Mouse (Mus musculus): ENCODE results near the gene H2-K1. TPM values are rescaled to one million over a fixed set of nuclear protein-coding genes. Genes with fewer than 3 reads are reported as not detected.
"Not testable (repeated sequence)": the region's sequence is repeated elsewhere in the genome, so short reads cannot be mapped to it uniquely, and the experiment has no call there.

The H2-K1 gene
- polyA plus RNA-seq, 1 experiment from 2014 or later = 100 TPM

GRCm38 (mm10) chr17:34023678-34024077 lies 23.5 kb upstream of the H2-K1 start:
- peaks cover 18% of the 10 kb centered on the region for H3K36me3 ChIP-seq (ENCODE audit: control insufficient read depth, insufficient read depth)
- peak overlapping the region; percentile 90 for H3K4me3 ChIP-seq (ENCODE audit: low read length)
- H3K9me3 ChIP-seq (replicated peaks; ENCODE audit: control insufficient read depth, low read length) = peaks cover 9% of the 10 kb centered on the region
- H3K27ac ChIP-seq (ENCODE audit: low read length) = no peak overlapping the region; the same call in 1 of the 2 replicates
- 59% methylated on average over 9 of the region's 9 CpGs for WGBS
- peak overlapping the region; percentile 96 for H3K9ac ChIP-seq (ENCODE audit: low read length)
- no peaks in the 10 kb centered on the region for H3K27me3 ChIP-seq (ENCODE audit: control insufficient read depth, insufficient read depth, low read length)
- peak overlapping the region; percentile 97 for H3K4me2 ChIP-seq (ENCODE audit: low read depth, low read length)
- no peak for ATAC-seq (replicated peaks; ENCODE audit: extremely low read depth, insufficient read depth, low FRiP score)
- peaks cover 30% of the 10 kb centered on the region for H3K4me1 ChIP-seq (ENCODE audit: control insufficient read depth, insufficient read depth, low read length)

DNA sequence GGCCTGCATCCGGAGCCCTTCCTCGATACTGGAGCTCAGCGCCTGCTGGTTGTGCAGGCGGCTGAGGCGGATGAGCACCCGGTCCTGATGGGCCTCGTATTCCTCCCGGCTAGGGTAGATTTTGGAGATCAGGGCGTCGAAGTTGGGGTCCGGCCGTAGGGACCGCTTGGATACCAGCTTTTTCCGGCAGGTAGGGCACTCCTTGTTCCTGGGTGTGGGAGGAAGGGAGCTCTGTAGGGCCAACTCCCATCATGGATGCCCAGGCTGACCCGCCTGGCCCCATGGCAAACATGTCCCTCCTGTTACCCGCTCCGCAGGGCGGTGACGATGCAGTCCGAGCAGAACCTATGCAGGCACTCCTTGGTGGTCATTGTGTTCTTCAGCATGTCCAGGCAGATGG lies 22.8 kb upstream of the H2-K1 start:
- Histone ChIP-seq H3K9me3 (replicated peaks; ENCODE audit: control insufficient read depth, low read length) (peaks cover 9% of the 10 kb centered on the region), H3K27me3 (ENCODE audit: control insufficient read depth, insufficient read depth, low read length) (no peaks in the 10 kb centered on the region), H3K4me2 (ENCODE audit: low read depth, low read length) (no peak overlapping the region), H3K27ac (ENCODE audit: low read length) (no peak overlapping the region), H3K4me3 (ENCODE audit: low read length) (no peak overlapping the region), H3K4me1 (ENCODE audit: control insufficient read depth, insufficient read depth, low read length) (peaks cover 24% of the 10 kb centered on the region), H3K36me3 (ENCODE audit: control insufficient read depth, insufficient read depth) (peaks cover 13% of the 10 kb centered on the region), H3K9ac (ENCODE audit: low read length) (no peak overlapping the region)
- WGBS = 95% methylated on average over 20 of the region's 20 CpGs
- ATAC-seq (replicated peaks; ENCODE audit: extremely low read depth, insufficient read depth, low FRiP score) = no peak

- H3K4me2 ChIP-seq (ENCODE audit: low read depth, low read length) = no peak overlapping the region
- peaks cover 9% of the 10 kb centered on the region for H3K9me3 ChIP-seq (replicated peaks; ENCODE audit: control insufficient read depth, low read length)
- H3K36me3 ChIP-seq (ENCODE audit: control insufficient read depth, insufficient read depth) = peaks cover 13% of the 10 kb centered on the region
- H3K4me3 ChIP-seq (ENCODE audit: low read length) = no peak overlapping the region
- no peak overlapping the region for H3K9ac ChIP-seq (ENCODE audit: low read length)
- no peaks in the 10 kb centered on the region for H3K27me3 ChIP-seq (ENCODE audit: control insufficient read depth, insufficient read depth, low read length)
- ATAC-seq (replicated peaks; ENCODE audit: extremely low read depth, insufficient read depth, low FRiP score) = no peak
- no peak overlapping the region for H3K27ac ChIP-seq (ENCODE audit: low read length)
- WGBS = 91% methylated on average over 14 of the region's 14 CpGs
- H3K4me1 ChIP-seq (ENCODE audit: control insufficient read depth, insufficient read depth, low read length) = peaks cover 23% of the 10 kb centered on the region
Observed at GRCm38 (mm10) chr17:34022414-34022783, 22.3 kb upstream of the H2-K1 start.

- Histone ChIP-seq H3K27me3 (ENCODE audit: control insufficient read depth, insufficient read depth, low read length) (no peaks in the 10 kb centered on the region), H3K9ac (ENCODE audit: low read length) (no peak overlapping the region), H3K4me2 (ENCODE audit: low read depth, low read length) (no peak overlapping the region), H3K36me3 (ENCODE audit: control insufficient read depth, insufficient read depth) (peaks cover 13% of the 10 kb centered on the region), H3K4me1 (ENCODE audit: control insufficient read depth, insufficient read depth, low read length) (peaks cover 17% of the 10 kb centered on the region), H3K27ac (ENCODE audit: low read length) (no peak overlapping the region), H3K9me3 (replicated peaks; ENCODE audit: control insufficient read depth, low read length) (peaks cover 9% of the 10 kb centered on the region), H3K4me3 (ENCODE audit: low read length) (no peak overlapping the region)
- ATAC-seq (replicated peaks; ENCODE audit: extremely low read depth, insufficient read depth, low FRiP score) = no peak
- 94% methylated on average over 23 of the region's 23 CpGs for WGBS
Observed at GRCm38 (mm10) chr17:34021539-34022413, 21.6 kb upstream of the H2-K1 start.

GRCm38 (mm10) chr17:34013436-34013835 lies 13.3 kb upstream of the H2-K1 start:
- Histone ChIP-seq H3K9me3 (replicated peaks; ENCODE audit: control insufficient read depth, low read length) (no peaks in the 10 kb centered on the region), H3K9ac (ENCODE audit: low read length) (no peak overlapping the region), H3K27me3 (ENCODE audit: control insufficient read depth, insufficient read depth, low read length) (no peaks in the 10 kb centered on the region), H3K4me2 (ENCODE audit: low read depth, low read length) (no peak overlapping the region), H3K36me3 (ENCODE audit: control insufficient read depth, insufficient read depth) (no peaks in the 10 kb centered on the region), H3K4me1 (ENCODE audit: control insufficient read depth, insufficient read depth, low read length) (no peaks in the 10 kb centered on the region), H3K27ac (ENCODE audit: low read length) (no peak overlapping the region), H3K4me3 (ENCODE audit: low read length) (no peak overlapping the region)
- ATAC-seq (replicated peaks; ENCODE audit: extremely low read depth, insufficient read depth, low FRiP score) = no peak
- 85% methylated on average over 8 of the region's 8 CpGs for WGBS

DNA sequence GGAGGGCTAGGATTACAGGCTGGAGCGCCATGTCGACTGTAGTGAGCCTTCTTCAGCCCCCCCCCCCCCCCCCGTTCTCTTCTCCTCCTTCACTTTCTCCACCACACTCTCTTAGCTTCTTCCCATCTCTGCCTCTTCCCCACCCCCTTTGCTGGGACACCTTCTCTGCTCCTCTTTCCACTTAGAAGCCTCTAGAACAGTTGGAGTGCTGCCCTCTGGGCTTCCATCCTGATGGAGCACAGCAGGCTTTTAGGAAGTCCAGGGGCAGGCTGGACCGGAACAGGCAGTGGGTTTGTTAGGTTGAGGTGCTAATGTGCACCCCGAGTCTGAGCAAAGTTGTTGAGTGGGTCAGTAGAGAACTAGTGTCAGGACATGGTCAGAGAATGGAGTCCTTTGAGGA lies 10.0 kb upstream of the H2-K1 start:
- WGBS = 68% methylated on average over 5 of the region's 5 CpGs
- Histone ChIP-seq H3K9me3 (replicated peaks; ENCODE audit: control insufficient read depth, low read length) (no peaks in the 10 kb centered on the region), H3K27me3 (ENCODE audit: control insufficient read depth, insufficient read depth, low read length) (0 out of 2 replicates have a peak, but pooled peaks cover 2% of the 10 kb centered on the region), H3K9ac (ENCODE audit: low read length) (no peak overlapping the region), H3K36me3 (ENCODE audit: control insufficient read depth, insufficient read depth) (no peaks in the 10 kb centered on the region), H3K4me1 (ENCODE audit: control insufficient read depth, insufficient read depth, low read length) (no peaks in the 10 kb centered on the region), H3K4me2 (ENCODE audit: low read depth, low read length) (no peak overlapping the region), H3K27ac (ENCODE audit: low read length) (no peak overlapping the region), H3K4me3 (ENCODE audit: low read length) (no peak overlapping the region)
- no peak for ATAC-seq (replicated peaks; ENCODE audit: extremely low read depth, insufficient read depth, low FRiP score)

DNA sequence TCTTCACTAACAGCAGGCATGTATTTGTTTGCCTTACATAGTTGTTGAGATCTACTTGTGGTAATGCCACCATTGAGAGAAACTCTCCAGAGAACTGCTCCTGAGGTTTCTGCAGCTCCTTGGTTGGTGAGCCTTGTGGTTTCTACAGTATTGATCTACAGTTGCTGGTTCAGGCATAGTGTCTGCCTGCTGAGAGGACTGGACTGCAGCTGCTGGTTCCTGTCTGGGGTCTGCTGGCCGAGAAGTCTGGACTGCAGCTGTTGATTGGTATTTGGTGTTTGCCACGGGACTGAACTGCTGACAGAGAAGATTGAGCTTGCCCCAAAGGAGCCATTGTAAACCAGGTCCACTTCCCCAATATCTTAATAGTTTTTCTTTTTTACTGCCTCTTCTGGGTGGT lies 6.4 kb upstream of the H2-K1 start:
- H3K4me3 ChIP-seq (ENCODE audit: low read length) = no peak overlapping the region
- 0 out of 2 replicates have a peak, but pooled peaks cover 2% of the 10 kb centered on the region for H3K27me3 ChIP-seq (ENCODE audit: control insufficient read depth, insufficient read depth, low read length)
- H3K36me3 ChIP-seq (ENCODE audit: control insufficient read depth, insufficient read depth) = no peaks in the 10 kb centered on the region
- H3K9me3 ChIP-seq (replicated peaks; ENCODE audit: control insufficient read depth, low read length) = no peaks in the 10 kb centered on the region
- 38% methylated on average over 2 of the region's 2 CpGs for WGBS
- H3K9ac ChIP-seq (ENCODE audit: low read length) = no peak overlapping the region
- H3K27ac ChIP-seq (ENCODE audit: low read length) = no peak overlapping the region
- H3K4me1 ChIP-seq (ENCODE audit: control insufficient read depth, insufficient read depth, low read length) = no peaks in the 10 kb centered on the region
- H3K4me2 ChIP-seq (ENCODE audit: low read depth, low read length) = no peak overlapping the region
- no peak for ATAC-seq (replicated peaks; ENCODE audit: extremely low read depth, insufficient read depth, low FRiP score)

- no peak overlapping the region for H3K9ac ChIP-seq (ENCODE audit: low read length)
- 4% methylated on average over 5 of the region's 5 CpGs for WGBS
Observed at GRCm38 (mm10) chr17:34003426-34003825, 3.3 kb upstream of the H2-K1 start.

DNA sequence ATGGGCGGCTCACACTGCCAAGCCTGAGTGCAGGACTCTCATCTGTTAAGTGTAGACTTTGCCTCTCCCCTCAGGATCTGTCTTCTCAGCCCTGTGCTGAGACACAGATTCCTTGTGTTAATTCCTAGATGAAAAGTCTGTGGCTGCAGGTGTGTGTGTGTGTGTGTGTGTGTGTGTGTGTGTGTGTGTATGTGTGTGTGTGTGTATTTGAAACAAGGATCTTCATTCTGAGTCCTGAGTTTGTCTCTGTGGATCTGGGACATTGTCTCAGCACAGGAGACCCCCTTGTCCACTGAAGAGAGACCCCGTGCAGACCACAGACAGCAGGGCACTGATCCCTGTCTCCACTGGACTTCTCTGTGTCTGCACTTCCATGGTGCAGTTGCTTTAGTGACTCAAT lies 649 bp upstream of the H2-K1 start:
- Histone ChIP-seq H3K4me3 (ENCODE audit: low read length) (peak overlapping the region; percentile 78; the same call in 1 of the 2 replicates), H3K4me2 (ENCODE audit: low read depth, low read length) (peak overlapping the region; percentile 100; the same call in 1 of the 2 replicates)
- not testable (repeated sequence) for H3K27me3 ChIP-seq (ENCODE audit: control insufficient read depth, insufficient read depth, low read length); H3K4me1 ChIP-seq (ENCODE audit: control insufficient read depth, insufficient read depth, low read length); H3K9me3 ChIP-seq (replicated peaks; ENCODE audit: control insufficient read depth, low read length); H3K27ac ChIP-seq (ENCODE audit: low read length); H3K9ac ChIP-seq (ENCODE audit: low read length); H3K36me3 ChIP-seq (ENCODE audit: control insufficient read depth, insufficient read depth); ATAC-seq (replicated peaks; ENCODE audit: extremely low read depth, insufficient read depth, low FRiP score)
- 45% methylated on average over 2 of the region's 2 CpGs for WGBS

More at GRCm38 (mm10) chr17:34003426-34003825, 3.3 kb upstream of the H2-K1 start:
- Histone ChIP-seq H3K4me1 (ENCODE audit: control insufficient read depth, insufficient read depth, low read length) (no peaks in the 10 kb centered on the region), H3K27ac (ENCODE audit: low read length) (no peak overlapping the region), H3K36me3 (ENCODE audit: control insufficient read depth, insufficient read depth) (no peaks in the 10 kb centered on the region), H3K9me3 (replicated peaks; ENCODE audit: control insufficient read depth, low read length) (no peaks in the 10 kb centered on the region), H3K4me2 (ENCODE audit: low read depth, low read length) (no peak overlapping the region), H3K4me3 (ENCODE audit: low read length) (no peak overlapping the region), H3K27me3 (ENCODE audit: control insufficient read depth, insufficient read depth, low read length) (peaks cover 2% of the 10 kb centered on the region; the same call in 1 of the 2 replicates)
- no peak for ATAC-seq (replicated peaks; ENCODE audit: extremely low read depth, insufficient read depth, low FRiP score)
